Mouse (Mus musculus): Measurements from ENCODE around the gene Spn.

Gene Spn

DNA sequence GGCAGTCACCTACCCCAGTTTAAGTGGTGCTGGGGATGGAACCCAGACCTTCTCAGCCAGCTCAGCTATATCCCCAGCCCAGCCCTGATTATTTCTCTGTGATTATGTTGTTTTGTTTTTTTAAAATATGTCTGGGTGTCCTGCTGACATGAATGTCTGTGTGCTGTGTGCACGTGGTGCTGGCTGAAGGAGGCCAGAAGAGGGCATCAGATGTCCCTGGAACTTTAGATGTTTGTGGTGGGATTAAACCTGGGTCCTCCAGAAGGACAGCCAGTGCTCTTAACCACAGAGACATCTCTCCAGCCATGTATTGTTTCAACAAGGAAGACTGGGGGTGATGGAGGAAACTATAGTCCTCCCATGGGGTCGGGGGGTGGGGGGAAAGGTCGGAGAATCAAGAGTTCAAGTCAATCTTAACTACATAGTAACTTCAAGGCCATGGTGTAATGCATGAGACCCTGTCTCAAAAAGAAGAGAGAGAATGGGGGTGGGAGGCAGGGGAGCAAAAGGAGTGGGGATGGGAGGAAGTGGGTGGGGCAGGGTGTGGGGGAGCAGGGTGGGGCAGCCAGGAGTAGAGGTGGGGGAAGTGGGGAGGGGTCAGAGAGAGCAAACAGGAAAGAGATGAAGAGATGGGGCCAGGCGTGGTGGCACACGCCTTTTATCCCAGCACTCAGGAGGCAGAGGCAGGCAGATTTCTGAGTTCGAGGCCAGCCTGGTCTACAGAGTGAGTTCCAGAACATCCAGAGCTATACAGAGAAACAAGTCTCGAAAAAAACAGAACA, 3.2 kb upstream of the Spn start:
- DNase-seq (ENCODE audit: low read depth, low spot score) = peak; percentile 69

DNA sequence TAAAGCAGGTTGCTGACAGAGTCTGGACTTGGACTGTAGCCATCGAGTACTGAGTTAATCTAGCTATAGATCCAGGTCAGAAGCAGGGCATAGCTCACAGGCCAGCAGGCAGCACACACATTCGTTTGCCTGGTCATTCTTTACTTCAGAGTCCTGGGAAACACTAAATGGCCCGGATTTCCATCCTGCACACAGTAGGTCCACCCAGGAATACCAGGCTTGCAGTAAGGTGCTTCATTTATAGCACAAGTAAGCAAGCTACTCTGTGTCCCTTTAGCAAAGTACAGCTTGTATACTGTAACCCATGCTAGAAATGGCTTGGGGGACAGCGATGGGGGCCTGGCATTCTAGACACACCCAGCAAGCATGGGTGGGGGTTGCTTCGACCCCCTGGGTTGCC, 1.9 kb upstream of the Spn start:
- no peak for DNase-seq (ENCODE audit: low read depth, low spot score)

DNA sequence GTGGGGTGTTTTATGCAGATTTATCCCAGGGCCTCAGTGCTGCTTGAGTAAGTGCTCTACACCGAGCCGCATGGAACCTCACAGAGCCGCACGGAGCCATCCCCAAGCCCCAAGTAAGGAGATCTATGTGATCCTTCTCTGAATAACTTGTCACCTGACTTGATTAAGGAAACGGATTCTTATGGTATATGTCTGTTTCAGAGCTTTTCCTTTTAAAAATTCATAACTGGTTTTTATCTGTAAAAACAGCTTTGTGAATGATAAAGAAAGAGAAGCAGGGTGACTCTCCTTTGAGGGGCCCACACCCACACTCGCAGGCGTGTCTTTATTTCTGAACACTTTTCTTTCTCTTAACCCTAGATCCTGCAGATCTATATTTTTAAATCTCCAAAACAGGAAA, 1.5 kb upstream of the Spn start:
- DNase-seq (ENCODE audit: low read depth, low spot score) = no peak

DNA sequence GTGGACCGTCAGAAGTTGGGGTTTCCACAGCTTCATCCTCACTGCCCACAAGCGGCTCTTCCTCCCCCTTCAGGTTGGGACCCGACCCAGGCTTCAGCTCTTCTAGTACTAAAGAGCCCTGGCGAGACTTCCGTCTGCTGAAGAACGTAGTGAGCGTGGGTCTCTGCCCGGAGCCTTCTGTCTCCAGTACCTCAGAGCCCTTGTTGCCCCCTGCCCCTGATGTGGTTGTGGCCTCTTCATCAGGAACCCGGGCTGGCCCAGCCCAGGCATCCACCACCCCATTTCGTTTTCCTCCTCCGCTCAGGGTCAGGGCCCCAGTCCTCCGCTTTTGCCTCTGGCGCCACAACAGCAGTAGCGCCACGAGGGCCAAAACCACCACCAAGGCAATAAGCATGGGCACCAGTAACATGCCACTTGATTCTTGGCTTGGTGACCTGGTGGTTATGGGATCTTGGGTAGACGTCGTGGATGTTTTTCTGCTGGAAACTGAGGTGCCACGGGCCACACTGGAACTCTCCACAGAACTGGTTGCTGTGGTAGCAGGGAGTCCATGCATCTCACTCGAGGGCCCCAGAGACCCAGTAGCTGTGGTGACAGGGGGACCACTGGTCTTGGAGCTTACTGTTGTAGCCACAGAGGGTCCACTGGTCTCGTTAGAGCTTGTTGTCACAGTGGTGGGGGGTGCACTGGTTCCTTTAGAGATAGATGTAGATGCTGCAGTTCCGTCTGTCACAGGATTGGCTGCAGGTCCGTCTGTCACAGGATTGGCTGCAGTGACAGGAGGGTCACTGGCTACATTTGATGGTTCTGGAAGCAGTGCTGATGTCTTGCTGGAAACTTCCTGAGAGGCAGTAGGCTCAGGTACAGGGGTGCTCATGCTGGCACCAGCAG, 1.2 kb downstream of the Spn start:
- no peak for DNase-seq (ENCODE audit: low read depth, low spot score)

DNA sequence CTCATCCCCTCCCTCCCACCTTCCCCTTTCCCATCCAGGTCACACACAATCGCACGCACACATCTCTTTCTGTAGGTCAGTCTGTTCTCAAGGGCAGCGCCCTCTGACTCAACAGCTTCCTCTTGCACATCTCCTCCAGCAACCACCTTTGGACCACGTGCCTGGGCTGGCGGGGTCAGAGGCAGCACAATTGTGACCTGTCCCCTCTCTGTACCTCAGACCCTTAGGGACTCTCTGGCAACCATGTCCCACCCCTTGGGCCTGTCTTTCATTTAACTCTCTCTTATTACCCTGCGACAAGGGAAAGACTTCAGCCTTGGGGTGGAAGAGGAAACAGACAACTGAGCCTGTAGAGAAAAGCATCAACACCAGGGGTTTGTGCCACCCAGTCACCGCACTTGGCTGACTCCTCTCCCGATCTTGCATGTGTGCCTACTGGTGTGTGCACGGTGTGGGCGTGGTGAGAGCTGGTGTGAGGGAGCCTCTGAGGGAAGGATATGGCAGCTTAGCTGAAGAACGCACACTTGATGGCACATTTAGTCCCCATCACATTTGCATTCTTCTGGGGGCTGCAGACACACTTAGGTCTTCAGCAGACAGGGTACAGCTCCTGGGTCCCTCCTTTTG, 2.7 kb downstream of the Spn start:
- no peak for DNase-seq (ENCODE audit: low read depth, low spot score)

DNA sequence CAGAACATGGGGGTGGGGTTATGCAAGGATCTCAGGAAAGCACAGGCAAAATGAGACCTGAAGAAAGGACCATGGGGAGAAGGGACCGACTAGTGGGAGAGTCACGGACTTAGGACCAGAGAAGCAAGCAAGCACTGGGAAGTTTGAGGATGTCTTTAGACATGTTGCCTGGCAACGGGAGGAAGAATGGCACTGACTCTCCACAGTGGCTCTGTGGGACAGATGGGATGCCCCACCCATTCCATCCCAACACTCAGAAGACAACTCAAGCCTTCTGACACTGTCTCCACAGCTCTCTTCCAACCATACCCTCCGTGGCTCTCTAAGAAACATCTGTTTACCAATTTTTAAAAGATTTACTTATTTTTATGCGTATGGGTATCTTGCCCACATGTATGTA, 4.5 kb downstream of the Spn start:
- peak; percentile 50 for DNase-seq (ENCODE audit: low read depth, low spot score)

DNA sequence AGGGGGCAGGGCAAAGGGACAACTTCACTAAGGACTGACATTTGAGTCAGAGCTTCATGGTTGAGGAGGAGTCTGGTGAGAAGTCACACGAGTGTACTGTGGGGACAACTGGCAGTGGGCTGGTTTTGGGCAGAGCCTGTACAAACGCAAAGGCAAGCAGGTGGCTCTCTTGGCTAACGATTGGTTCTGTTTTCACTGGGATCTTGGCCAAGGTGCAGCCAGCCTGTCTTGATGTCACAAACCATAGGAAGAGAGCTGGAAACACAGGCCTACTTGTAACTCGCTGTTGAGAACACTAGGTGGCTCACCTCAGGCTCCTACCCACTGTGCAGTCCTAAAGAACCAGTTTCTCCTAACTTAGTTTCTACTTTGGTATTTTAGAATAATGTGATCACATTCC, 8.0 kb downstream of the Spn start:
- peak; percentile 71 for DNase-seq (ENCODE audit: low read depth, low spot score)

DNA sequence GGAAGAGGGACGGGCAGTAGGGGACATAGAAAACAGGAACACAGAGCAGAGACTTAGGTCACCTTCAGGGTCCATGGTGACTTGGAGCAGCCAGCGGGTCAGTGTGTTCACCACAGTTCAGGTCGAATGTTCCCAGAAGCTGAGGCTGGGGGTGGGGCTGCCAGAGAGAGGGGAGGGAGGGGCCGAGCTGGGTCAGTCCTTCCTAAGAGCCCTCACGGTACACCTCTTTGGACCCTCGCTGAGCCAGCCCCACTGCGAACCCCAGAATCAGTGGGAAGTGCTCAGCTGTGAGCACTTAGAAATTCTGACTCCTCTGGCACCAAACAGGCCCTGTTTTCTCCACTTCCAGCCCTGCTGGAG, 15.7 kb downstream of the Spn start, which contains the start of gene Qprt:
Gene Qprt, minus strand, starts transcription at position 316 of the 360 bp plus-strand sequence.
- peak; percentile 68 for DNase-seq (ENCODE audit: low read depth, low spot score)

DNA sequence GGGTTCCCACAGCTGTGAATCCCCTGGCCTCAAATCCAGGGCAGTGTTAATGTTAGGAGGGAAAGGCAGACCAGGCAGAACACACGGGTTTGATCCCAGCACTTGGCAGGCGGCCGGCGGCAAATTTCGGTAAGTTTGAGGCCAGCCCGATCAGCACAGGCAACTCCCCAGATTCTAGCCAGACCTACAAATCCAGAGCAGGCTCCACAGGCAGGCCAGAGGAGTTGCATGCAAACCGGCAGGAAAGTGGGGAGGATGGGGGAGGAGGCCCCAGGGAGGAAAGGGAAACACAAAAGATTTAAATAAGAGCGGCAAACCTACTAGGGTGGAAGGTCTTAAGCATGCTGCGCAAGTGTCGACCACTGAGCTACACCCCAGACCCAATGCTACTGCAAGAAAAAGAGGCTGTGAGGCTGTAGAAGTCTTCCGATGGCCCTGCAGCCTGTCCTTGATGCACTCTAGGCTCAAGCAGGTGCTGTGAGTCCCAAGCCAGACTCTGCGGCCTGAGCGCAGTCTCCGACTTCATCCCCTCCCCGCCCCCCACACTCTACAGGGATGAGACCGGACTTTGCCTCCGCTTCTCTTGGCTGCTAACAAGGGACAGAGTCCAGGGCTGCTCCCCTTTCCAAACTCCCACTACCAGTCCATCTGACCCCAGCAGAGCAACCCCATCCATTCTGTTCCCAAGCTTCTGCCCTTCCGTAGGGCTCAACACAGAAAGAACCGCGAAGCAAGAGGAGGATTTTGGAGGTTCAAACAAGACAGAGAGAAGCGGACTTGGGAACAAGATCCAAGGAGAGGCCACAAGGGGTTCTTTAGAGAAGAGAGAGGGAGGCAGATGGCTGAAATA, 16.3 kb downstream of the Spn start:
- peak; percentile 82 for DNase-seq (ENCODE audit: low read depth, low spot score)

DNA sequence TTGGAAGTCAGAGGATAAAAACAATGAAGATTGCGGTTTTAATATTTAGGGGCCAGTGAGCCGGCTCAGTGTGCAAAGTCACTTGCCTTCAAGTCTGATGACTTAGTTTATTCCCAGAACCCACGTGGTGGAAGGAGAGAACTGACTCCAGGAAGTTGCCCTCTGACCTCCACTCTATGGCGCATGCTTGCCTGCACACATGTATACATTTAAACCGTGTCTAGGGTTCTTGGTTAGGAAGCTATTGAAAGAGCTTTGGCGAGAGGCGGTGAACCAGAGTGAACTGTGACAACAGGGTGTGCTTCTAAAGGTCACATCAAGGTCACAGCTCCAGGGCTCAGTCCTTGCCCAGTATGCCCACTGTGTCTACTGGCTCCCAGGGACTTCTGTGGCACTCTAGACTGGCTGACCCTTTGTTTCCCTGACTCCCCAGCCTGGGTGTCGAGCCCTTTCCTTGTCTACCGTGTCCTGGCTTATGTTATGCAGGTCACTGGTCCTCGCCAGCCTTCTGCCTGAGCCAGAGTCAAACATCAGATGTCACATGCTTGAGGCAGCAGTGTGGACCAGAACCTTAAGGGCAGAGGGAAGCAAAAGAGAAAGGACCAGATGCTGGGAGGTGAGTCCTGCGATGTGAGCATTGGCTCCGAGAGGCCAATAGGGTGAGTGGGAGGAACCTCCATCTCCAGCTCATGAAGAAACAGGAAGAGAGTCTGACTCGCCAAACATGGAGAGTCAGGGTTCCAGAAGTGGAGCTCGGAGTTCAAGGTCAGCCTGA, 18.8 kb downstream of the Spn start:
- peak; percentile 35 for DNase-seq (ENCODE audit: low read depth, low spot score)

DNA sequence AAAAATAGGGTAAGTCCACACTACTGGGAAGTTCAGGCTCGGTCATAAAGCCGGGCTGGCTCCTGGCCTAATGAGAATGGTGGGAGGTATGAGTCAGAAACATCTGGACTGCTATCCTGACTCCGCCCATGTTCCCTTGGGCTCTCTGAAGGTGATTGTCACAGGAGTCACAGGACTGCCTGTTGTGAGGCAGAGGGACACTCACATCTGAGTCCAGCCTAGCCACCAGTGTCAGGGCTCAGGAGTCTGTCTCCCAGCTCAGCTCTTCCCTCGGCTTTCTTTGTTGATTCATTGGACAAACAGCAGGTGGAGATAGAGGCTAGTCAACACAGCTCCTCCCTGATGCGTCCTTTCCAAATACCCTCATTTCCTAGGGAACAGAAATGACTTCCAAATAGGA, 19.7 kb downstream of the Spn start:
- DNase-seq (ENCODE audit: low read depth, low spot score) = peak; percentile 68

DNA sequence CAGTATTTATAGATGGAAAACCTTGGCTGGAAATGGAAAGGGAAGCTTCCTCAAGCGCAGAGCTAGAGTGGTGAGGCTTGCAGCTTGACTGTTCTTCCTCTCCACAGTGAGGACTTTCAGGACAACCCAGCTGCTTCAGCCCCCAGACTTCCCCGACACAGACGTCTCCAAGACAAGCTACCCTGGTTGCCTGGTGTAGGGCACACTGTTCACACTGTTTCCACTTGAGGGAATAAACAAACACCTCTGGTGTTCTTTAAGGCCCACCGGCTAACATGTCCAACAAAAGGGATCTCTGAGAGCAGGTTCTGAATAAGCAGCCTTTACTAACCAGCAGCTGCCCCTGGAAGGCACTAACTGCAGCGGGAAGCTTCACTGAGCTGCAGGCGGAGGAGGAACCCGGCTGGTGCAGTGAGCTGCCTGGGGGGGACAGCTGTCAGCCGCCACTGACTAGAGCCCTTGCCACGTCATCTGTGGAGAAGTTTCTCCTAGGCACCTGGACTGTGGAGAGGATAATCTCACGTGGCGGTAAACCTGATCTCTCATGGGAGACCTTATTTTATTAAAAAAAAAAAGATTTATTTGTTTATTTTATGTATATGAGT, 21.2 kb downstream of the Spn start:
- DNase-seq (ENCODE audit: low read depth, low spot score) = no peak

DNA sequence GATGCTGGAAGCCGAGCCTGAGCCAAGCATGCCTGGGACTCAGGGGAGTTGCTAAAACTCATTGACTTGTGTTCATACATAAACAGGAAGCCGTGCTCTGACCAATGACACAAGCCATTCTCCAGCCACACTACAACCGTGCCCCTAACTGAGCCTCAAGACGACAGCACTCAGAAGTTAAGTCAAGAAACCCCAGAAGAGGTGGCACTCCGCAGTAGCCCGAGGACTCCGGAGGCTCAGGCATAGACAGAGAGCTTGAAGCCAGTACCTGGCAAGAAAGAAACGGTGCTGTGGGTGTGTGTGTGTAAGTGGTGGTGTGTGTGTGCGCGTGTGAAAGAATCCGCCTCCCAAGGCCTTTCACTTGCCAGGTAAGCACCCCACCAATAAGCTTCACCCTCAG, 22.7 kb downstream of the Spn start:
- no peak for DNase-seq (ENCODE audit: low read depth, low spot score)

DNA sequence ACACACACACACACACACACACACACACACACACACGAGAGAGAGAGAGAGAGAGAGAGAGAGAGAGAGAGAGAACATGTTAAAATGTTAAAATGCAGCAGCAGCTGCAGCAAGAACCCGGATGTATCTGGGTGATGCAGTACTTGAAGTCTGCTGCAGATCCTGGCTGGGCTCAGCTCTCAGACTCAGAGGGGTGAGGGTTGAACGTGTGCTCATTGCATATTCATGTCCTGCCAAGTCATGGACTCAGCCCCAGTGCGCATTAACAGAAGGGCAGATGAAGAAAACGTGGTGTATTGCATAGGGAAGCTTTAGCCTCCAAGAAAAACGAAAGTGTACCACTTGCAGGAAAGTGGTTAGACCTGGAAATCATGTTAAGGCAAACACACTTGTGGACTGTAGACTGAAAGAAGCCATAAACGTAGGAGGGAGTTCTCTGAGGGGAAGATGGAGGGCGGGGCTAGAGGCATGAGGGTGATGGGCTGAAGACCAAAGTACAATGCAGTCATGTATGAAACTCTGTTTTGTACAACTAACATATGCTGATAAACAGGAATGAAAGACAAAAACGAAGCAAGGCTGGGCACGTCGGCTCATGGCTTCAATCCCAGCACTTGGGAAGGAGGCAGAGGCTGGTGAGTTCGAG, 23.9 kb downstream of the Spn start:
- peak; percentile 54 for DNase-seq (ENCODE audit: low read depth, low spot score)

DNA sequence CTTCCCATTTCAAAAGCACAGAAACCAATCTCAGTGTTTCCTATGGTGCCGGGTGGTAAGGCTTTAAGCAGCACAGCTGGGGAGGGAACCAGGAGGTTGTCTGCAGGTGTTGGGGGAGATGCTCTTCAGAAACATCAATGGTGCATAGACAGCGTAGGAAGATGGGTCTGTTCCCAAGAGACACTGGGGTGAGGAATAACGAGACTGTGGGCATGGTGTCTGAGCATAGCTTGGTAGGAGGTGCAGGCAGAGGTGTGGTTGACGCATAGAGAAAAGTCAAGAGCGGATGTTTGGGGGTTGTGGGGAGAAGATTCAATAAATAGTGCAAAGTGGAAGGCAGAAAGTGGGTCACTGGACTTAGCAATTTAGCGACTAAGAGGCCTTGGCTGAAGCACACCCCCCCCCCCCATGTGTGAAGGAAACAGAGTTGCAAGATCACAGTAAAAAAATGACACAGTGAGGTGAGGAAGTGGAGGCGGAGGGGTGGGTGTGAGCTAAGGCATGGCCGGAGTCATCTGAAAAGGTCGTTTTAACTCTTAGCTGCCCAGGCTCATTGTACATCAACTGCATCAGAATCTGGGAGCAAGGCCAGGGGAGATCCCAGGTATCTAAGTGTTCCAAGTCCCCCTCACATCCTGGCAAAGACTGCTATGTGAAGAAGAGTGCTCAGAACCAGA, 24.6 kb downstream of the Spn start:
- no peak for DNase-seq (ENCODE audit: low read depth, low spot score)

DNA sequence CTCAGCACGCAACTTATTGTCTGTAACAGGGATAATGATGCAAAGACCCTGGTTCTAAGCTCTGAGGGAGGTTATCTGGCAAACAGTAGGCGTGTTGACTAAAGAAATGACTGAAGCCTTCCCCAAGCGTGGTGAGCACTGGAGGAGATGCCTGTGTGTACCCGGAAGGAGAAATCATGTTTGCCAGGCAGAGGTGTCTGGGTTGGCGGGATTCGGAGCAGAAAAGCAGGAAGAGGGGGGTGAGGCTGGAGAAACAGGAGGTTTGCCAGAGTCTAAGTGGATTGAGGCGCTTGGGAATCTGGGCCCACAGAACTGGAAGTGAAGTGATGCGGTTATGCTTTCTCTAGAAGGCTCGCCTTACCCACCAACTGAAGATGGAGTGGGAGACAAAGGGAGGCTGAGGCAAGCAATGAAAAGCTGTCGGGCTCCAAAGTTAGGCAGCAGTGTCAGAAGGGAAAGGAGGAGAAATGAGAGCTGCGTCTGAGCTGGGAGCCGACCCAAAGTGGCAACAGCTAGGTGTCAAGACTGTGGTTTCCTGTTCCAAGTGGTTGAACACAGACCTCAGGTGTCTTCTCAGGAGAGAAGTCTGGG, 25.3 kb downstream of the Spn start:
- no peak for DNase-seq (ENCODE audit: low read depth, low spot score)

DNA sequence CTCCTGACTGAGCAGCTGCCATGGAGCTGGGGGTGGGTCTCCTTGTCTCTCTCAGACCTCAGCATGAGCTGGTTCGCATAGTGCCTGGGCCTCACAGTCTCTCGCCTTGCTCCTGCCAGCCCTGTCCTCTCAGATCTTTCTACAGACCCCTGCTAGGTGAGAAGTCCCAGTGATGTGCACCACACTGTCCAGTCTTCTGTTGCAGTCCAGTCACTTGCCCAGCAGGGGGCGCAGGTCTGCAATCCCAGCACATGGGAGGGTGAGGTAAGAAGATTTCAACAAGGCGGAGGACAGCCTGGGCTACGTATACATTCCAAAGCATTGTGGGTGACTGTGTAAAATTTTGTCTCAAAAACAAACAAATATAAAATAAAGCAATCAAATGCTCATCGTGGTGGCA, 26.2 kb downstream of the Spn start:
- DNase-seq (ENCODE audit: low read depth, low spot score) = peak; percentile 93

DNA sequence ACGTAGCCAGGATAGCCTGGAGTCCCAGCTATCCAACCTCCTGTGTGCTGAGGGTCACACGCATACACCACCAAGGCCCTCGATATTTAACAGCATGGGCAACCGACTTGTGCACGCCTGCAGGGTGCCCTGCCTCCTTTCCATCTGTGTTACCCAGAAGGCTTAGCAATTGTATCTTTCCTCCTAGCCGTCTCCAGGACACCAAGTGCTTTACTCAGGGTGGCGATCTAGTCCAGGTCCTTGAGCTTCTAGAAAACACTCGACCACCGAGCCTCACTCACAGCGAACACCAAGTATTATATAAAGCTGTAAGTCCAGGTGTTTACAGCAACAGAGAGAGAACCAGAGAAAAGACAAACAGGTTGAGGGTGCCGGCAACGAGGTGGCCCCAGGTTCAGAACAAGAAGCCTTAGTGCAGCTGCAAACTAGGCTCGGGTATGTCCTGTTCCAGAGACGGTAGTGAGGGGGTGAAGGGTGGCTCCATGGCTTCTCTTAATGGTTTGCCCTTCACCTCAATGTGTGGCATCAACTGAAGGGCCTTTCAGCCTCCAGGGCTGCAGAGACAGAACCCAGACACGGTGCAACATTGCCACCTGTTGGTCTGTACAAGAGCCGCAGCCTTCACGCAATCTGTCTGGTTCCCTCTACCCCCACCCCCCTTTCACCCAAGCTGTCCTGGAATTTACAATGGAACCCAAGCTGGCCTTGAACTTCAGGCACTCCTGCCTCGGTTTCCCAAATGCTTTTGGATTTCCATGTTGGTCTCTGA, 27.2 kb downstream of the Spn start:
- DNase-seq (ENCODE audit: low read depth, low spot score) = peak; percentile 87

Data from R1 (cell line).